Mouse (Mus musculus) adrenal gland, adult 18-20 months (tissue): ENCODE measurements around the gene Dnlz. TPM values are rescaled to one million over a fixed set of nuclear protein-coding genes. Genes with fewer than 3 reads are reported as not detected.

Source experiments
- DNase-seq, 2 experiments: peaks; one replicate each; pipeline ENCODE4 v3.0.0; 2021 to 2022; ENCODE audit warnings: low spot score in 2 of 2
- total RNA-seq, 2 experiments: library from RNA; stranded (reverse); gene quantifications; 1 replicate in 1 of 2; 2 replicates in 1 of 2; pipeline ENCODE4 v1.2.3; 2021

Dnlz gene
- total RNA-seq, 2 experiments from 2014 or later: 21.4 to 27.0 TPM

DNA sequence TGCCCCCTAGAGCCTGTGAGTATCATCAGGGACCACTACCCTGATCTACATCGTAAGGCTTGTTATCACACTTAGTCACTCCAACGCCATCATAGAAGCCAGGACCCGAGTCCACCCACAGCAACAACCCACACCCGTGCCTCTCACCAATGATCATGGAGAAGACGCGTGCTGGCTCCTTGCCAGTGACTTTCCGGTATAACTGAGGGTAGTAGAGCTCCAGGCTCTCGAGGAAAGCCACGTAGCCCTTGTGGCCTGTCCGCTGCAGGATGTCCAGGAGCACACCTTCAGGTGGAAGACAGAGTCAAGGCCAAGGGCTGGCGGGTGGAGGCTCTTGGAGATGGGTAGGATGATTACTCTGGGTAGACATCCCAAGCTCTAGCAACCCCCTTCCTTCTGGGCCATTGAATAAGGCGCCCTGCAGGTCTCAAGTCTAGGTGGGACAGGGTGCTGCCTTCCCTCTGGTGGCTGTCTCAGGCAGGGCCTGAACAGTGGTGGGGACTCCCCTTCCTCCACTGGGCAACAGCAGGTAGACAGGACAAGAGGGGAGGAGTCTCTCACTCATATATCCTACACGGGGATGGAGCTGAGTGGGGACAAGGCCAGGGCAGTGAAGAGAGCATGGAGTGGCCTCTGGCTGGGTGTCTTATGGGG lies 6.9 kb upstream of the Dnlz start:
- DNase-seq: no peak

DNA sequence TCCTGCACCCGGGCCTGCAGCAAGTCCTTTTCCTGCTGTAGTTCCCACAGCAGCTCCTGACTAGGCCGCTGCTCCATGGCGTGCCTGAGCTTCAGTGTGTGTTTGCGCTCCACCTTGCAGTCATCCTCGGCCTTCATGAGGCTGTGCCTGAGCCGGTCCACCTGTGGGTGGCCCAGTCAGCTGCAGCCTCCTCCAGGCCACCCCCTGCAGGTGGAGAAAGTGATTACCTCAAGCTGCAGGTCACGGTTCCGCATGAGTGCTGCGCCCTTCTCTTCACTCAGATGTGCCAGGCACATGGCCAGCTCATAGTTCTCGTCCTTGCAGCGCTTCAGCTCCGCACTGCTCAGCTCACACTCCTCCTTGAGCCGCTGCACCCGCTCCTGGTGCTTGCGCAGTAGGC lies 5.6 kb upstream of the Dnlz start:
- no peak for DNase-seq

DNA sequence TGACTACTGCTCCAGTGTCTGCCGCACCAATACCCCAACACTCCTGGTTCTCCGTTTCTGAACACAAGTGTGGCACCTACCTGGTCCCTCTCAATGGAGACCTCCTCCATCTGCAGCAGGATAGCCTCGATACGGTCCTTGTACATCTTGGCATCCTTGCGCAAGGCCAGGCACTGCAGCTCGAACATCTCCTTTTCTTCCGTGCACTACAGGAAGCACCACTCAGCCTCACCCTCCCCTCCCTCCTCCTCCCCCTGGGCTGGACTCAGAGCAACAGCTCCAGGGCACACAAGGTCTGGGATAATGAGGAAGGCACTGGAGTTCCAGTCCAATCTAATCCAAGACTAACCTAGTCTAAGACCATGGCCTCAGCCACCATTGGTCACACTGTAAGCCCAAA lies 4.8 kb upstream of the Dnlz start:
- DNase-seq: no peak

DNA sequence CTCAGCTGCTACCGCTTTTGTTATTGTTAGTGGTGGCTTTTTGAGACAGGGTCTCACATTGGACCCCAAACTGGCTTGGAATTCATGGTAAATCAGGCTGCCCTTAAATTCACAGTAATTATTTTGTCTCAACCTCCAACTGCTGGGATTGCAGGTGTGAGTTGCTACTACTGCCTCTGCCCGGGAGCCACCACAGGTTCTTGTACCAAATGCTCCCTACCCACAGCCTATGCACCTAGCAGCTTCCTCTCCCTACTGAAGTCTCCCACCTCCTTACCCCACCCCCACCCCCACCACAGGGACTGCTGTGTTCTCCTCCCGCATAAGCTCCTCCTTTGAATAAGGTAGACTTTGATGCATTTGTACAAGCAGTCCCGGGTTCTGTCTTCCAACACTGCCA lies 4.3 kb upstream of the Dnlz start:
- no peak for DNase-seq

DNA sequence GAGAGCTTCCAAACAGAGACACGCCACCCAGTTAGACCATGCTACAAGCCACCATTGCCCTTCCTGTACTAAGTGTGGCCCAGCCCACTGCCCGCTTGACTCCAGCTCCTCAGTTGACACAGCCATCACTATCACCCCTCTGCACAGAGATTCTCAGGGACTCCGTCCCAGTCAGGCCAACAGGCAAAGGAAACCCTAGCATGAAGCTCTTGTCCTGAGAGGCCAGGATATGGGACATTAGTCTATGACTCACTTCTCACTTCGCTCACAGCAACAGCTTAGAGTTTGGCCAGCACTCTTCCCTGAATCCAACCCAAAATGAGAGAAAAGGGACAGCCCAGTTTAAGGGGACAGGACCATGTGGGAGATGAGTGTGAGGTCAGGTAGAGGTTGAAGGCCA lies 2.5 kb upstream of the Dnlz start:
- no peak for DNase-seq

DNA sequence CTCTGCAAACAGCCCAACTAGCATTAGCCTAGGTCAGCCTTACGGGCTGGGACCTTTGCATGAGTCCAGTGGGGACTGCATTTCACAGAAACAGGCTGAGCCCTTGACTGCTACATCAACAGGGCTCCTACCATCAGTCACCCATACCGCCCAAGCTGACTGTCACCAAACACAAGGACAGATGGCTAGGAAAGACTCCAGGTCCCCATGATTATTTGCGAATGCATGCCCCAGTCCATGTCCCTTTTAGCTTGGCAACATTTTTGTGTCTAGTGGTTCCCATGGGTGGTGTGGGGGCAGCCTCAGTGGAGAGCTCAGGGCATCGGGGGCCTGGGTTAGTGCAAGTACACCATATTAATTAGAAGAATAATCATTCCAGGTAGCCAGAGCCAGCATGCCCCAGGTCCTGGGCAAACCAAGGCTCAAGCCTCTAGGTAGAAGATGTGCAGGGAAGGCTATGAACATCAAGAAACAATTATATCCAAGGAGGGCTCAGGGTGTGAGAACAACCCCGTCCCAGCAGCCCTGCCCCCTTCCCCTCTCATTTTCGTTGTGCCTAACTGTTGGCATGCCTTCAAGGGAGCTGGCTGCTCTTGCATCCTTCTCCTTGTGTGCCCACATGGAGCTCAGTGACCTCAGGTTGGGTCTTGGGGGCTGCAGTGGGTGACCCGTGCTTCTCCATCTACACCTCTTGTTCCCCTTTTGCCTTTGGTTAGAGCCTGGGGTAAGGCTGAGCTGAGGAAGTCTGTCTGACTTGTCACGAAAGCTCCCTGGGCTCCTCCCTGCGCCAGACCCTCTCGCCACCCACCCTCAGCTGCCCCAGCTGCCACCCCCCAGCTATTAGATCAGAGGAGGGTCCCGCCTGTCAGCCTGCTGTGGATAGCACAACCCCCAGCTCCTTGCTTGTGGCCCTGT lies 1.4 kb upstream of the Dnlz start:
- no peak for DNase-seq

DNA sequence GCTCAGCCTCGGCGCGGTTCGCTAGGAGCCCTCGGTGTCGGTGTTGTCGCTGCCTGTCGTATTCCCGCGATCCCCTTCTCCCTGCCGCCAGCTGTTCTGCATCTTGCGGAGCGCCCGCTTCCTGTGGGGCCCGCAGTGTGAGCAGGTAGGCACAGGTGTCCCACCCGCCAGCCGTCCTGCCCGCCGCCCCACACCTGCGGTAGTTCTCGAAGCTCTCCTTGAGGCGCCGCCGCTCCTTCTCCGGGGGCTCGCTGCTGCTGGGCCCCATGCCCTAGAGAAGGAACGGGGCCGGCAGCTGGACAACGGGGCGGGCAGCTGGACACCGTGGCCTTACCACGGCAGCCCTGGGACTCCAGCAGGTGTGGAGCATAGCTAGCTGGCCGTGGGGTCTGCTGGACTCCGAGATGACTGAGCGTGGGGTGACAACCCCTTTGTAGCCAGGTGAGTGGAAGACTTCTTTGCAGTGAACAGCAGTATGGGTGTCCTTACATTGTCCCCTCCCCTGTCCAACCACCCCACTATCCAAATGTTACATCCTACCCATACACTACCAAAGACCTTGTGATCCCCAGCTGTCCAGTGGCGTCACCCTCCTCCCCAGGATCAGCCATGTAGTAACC lies 491 bp upstream of the Dnlz start:
- peak; percentile 42 to 46 for DNase-seq

DNA sequence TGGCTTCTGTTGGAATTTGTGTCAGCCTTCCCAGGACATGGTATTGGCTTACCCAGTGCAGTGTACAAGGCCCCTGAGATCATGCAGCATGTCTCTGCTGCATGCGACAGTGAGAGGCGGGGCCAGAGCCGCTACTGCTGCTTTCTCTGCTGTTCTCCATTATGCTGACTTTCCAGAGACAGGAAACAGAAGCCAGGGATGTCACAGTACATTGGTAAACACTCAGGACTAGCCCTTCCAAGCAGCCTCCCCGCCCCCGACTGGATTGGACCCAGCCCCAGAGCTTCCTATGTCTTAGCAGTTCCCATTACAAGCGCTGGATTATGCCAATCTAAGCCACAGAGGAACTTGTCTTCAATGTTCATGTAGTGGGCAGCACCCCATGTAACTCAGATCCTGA lies 3.7 kb downstream of the Dnlz start:
- DNase-seq: no peak

DNA sequence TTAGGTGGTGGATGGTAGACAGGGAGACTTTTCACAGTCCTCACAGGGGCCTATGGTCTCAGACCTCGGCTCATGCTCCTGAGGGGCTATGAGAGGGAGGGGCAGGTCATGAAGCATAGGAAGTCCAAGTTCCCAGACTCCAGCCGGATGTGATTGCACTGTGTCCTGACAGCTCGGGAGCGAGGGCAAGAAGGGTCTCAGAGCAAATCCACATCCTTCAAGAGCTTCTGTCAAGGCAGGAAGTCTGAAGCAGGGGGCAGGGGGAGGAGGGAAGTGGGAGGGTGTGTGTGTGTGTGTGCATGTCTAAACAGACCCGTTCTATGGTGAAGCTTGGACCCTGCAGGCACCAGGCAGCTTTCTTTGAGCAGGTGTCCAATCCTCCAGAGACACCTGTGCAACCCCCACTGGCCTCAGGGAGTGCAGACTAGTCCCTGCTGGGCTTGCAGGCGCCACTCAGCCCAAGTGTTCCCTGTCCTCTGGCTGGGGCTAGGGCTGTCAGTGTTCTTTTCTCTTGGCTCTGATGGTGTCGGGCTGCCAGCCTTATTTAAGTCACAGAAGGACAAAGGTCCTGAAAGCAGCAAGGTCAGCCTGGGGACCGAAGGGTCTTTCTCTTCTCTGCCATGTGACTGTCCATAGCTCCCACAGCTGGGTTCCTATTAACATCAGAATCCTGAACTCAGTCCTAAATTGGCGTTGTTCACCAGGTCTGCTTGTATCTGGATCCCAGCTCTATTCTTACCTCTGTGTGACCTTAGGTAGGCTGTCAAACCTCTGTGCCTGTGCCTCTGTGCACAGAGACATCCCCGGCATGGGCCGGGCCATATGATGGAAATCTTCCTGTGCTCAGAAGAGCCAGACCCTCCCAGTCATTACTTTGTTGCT lies 9.1 kb downstream of the Dnlz start:
- DNase-seq: no peak

DNA sequence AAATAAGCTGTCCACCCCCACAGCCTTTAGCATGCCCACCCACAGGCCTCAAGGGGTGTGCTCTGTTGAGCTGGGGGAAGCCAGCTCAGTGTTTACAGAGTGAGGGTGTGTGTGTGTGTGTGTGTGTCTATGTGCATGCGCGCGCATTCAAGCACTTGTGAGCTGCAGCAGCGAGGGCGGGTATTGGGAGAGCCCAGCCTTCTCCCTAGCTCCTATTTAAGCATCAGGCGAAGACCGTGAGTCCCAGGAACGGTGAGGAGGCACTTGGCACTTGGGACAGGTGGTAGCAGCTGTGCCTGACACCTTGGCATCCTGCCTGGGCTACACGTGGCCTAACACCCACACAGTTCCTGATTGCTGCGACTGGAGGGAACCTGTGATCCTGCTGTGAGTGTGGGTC lies 9.9 kb downstream of the Dnlz start:
- no peak for DNase-seq

DNA sequence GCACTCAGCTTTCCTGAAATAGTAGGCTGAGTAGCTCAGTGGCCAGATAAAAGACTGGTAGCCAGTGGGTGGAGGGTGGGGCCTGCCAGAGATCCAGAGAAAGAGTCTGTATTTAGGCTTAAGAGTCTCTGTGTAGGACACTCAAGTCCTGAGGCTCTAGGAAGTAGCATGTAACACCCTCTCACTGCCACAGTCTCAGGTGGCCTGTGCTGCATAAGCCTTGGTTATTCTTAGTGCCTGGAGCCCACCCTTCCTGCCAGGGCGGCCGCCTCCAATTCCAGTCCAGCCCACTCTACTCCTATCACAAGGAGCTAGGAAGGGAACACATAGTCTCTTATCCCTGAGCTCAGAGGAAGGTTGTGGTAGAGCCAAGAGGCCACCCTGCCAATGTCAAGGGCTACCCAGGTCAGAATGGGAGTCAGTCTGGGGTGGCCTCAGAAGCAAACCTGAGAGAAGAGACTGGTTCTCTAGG lies 10.4 kb downstream of the Dnlz start:
- DNase-seq: no peak

DNA sequence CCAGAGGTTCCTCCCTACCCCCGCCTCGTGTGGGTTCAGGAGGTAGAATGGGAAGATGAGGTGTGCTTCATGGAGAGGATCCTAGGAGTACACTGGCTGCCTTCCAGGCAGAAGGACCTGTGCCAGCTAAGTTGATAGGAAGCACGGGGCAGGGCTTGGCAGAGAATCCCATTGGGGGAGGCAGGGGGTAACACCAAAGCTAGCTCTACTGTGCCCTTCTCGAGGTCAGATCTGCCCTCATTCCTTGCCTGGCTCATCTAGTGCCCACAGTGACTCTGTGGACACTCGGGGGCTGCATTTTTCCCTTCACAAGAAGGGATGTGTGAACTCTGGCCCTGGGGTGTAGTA lies 12.7 kb downstream of the Dnlz start:
- peak in 1 of 2 experiments; percentile 49 for DNase-seq

DNA sequence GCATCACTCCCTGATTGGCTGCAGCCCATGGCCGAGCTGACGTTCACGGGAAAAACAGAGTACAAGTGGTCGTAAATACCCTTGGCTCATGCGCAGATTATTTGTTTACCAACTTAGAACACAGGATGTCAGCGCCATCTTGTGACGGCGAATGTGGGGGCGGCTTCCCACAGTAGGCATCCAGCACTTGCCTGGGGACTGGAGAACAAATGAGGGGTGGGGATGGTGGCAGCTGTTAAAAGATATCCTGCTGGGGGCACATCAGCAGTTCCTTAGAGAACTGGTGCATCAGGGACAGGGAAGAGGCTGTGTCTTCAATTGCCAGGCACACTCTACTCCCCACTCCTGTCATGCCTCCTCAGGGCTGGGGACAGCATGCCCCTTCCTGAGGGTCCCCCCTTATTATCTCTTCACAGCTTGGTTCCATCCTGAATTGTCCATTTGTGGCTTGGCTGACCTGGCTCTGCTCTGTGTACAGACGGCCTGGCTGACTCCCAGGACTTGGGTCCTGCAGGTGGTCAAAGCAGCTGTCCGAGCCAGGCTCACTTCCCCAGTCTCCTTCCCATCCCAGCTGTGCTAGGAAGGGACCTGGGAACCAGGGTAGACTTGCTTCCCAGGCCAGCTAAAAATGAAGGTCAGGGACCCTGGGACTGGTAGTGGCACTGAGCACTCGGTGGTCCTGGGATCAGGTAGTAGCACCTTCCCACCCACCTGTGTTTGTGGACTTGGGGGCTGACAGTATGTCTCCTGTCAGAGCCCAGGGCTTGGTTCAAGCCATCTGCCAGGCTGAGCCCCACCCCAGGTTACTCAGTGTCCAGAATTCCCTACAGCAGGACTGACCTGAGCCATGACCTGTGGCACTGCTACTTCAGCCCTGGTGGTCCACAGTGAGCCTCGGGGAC lies 13.4 kb downstream of the Dnlz start:
- no peak for DNase-seq

DNA sequence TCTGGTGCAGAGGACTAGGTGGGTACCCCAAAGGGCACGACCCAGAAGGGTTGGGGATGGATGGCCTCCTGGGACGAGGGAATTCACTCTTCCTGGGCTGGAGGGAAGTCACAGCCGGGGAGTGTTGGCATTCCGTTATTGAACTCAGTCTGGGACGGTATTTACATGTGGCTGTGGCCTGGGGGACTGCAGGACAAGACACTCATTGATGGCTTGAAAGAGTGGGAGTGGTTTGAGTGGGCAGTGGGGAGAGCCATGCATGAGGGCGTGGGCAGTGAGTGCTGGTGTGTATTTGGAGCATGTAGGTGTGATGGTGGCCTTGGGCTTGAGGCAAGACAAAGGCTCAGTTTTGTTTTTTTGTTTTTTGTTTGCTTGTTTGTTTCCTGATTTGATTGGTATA lies 21.2 kb downstream of the Dnlz start:
- no peak for DNase-seq

DNA sequence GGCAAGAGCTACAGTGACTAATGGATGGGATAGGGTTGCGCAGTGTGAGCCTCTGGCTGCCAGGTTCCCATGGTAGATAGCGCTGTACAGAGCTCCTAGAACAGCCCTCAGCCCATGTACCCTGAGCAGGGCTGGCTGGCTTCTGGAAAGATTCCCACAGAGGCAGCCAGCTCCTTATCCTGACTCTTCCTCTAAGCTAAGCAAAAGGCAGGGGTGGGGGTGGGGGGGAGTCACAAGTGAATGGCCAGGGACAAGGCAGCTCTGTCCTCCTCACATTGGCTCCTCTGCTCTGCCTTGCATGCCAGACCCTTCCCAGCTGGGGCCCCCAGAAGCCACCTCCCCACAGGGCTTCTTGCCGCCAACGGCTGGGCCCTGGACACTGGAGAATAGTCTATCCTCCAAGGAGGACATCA lies 21.8 kb downstream of the Dnlz start:
- no peak for DNase-seq

DNA sequence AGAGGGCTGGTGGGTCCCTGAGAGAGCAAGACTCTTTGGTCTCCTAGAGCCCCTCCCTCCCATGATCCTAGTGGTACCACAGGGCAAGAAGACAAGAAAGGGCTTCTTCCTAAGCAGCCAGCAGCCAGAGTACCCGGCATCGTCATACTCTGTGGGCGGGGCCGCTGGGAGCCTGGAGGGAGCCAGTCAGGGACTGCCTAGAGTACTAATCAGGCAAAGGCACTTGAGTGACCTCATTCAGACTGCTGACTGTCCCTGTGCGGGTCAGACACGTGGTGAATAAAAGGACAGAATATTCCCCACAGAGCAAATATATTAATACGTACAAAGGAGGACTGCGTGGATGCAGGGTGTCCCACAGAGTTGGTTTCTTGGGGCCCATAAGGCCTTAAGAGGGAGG lies 22.5 kb downstream of the Dnlz start:
- DNase-seq: peak in 1 of 2 experiments; percentile 56

DNA sequence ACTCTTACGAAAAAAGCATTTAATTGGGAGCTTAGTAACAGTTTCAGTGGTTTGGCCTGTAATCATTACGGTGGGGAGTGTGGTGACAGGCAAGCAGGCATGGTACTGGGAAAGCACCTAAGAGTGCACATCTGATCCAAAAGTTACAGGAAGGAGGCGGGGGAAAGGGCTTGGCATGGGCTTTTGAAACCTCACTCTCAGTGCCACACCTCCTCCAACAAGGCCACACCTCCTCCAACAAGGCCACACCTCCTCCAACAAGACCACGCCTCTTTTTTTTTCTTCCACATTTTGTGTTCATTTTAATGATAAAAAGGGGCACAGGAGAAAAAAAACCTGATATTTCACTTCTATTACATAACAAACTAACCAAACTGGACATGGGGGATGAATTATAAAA lies 24.1 kb downstream of the Dnlz start:
- DNase-seq: no peak

DNA sequence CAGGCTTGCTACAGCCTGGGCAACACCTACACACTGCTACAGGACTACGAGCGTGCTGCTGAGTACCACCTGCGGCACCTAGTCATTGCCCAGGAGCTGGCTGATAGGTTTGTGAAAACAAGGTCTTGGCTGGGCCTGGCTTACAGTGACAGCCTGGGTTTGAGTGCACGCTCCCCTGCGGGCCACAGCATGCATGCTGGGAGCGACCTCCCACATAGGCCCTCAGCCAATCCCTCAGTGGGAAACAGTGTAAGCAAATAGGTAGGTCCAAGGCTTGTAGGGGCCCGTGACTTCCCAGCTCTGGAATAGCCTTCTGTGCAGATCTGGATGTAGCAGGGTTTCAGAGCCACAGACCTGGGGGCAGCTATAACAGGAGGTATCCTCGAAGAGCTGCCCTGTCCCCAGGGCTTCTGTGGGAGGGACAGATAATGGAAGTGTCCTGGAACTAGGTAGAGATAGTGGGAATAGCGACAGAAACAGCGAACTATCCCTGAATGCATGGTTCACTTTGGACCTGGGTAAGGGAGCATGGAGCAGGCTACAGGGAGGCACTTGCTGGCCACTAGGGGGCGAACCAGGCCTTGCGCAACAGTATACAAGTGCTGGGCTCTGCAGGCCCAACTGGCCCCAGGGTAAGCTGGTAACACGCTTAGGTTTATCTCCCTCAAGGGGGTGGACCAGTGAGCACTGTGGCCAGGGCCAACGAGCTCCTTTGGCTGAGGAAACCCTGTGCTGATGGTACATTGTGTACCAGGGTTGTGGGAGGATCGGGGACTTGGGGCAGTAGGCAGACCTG lies 26.3 kb downstream of the Dnlz start:
- DNase-seq: peak; percentile 56 to 61

DNA sequence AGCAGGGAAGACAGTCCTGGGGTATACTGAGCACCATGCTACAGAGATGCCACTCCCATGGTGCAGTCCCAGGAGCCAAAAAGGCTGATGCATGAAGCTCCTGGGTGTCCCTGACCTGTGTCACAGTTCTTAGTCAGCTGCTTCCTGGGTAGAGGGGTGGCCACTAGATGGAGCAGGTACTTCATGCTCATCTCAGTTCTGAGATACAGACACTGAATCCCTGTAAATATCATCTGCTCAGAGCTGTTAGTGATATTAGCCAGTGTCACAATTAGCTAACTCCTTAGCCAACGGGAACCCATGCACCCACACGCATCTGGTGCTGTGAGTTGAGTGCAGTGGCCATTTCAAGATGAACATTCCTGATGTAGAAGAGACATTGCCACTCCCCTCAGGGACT lies 27.0 kb downstream of the Dnlz start:
- peak in 1 of 2 experiments; percentile 50 for DNase-seq
